In the genomic region with DNA sequence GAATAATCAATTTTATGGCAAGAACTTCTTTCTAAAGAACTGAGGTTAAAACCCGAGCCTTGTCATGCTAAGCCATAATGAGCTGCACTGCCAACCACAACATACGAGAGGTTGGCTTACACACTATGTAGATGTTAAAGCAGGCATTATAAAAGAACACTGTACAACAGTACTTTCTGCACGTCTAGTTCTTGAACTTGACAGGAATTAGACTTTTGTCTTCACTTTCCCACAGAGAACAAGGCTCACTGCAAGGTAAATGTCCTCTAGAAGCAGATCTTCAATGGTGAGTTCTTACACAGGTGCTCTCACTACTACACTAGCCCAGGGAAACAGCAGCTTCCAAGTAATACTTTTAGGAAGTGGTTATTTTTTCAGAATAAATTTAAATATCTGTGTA, we compare ENCODE assay signal across 18 mouse cellular contexts.
"Had no signal": no experiment of that assay in that cellular context is flagged by ENCODE, and none has a peak within 500 bp of the region (broad histone marks: within the 10 kb centered on the region; RNA-seq: fewer than 3 reads in every experiment).

No protein-coding gene starts in this region.

- H3K4me2 ChIP-seq: lung, embryonic 15.5 days; midbrain, embryonic 11.5 days; midbrain, embryonic 13.5 days; midbrain, embryonic 15.5 days; neural tube, embryonic 12.5 days; stomach, embryonic 15.5 days had no signal

- H3K4me3 ChIP-seq: lung, embryonic 15.5 days; megakaryocyte, embryonic 14.5 days; midbrain, embryonic 13.5 days; midbrain, embryonic 15.5 days; neural tube, embryonic 12.5 days; stomach, embryonic 15.5 days had no signal

- H3K9ac ChIP-seq: liver, postnatal 0 days; lung, embryonic 15.5 days; midbrain, embryonic 13.5 days; midbrain, embryonic 15.5 days; neural tube, embryonic 12.5 days; stomach, embryonic 15.5 days had no signal

- H3K4me1 ChIP-seq: lung, embryonic 15.5 days; stomach, embryonic 15.5 days had no signal

- H3K9me3 ChIP-seq: lung, embryonic 15.5 days; megakaryocyte, embryonic 14.5 days; midbrain, embryonic 13.5 days; midbrain, embryonic 15.5 days; neural tube, embryonic 12.5 days; stomach, embryonic 15.5 days had no signal

- H3K27ac ChIP-seq: lung, embryonic 15.5 days; macrophage; midbrain, embryonic 13.5 days; midbrain, embryonic 15.5 days; neural tube, embryonic 12.5 days; stomach, embryonic 15.5 days; stomach, postnatal 0 days had no signal

- H3K27me3 ChIP-seq: lung, embryonic 15.5 days; midbrain, embryonic 13.5 days; midbrain, embryonic 15.5 days; neural tube, embryonic 12.5 days; stomach, embryonic 15.5 days had no signal

- DNase-seq: liver, postnatal 0 days; lung, adult 2 months; lung, postnatal 14 days; lung, postnatal 36 days; right cerebral cortex, postnatal 14 days; thymus, adult 18-20 months; thymus, postnatal 14 days; thymus, postnatal 36 days had no signal

- ATAC-seq: lung, postnatal 0 days; midbrain, embryonic 13.5 days; midbrain, embryonic 15.5 days had no signal
